Mouse (Mus musculus) hematopoietic stem cell, adult 5-6 weeks (primary cell): ENCODE data around the gene Ano7. TPM values are rescaled to one million over a fixed set of nuclear protein-coding genes. Genes with fewer than 3 reads are reported as not detected.
A peak's percentile ranks its signal among the peaks of the same experiment; 100 is the strongest.

Experiments
- ATAC-seq, 2 experiments: fragments of 125-278 bp in 1 of 2; replicated peaks in 1 of 2; 2 replicates each; pipeline ENCODE4 v1.8.0; 2016 to 2017; ENCODE audit warnings: inconsistent platforms in 2 of 2, mild to moderate bottlenecking in 2 of 2, moderate number of reproducible peaks in 2 of 2, low read depth in 1 of 2, moderate TSS enrichment in 1 of 2; ENCODE audit not compliant: low FRiP score in 2 of 2, poor library complexity in 2 of 2, severe bottlenecking in 2 of 2, insufficient read depth in 1 of 2, low TSS enrichment in 1 of 2
- total RNA-seq: library from RNA; stranded (forward); fragments of 172-1452, 232-1000 nt; gene quantifications from 2 replicates; pipeline ENCODE4 v1.2.3, GENCODE M21; 2017

Ano7 gene
- 0.13 TPM in 1 of 2 replicates, not detected in the other for total RNA-seq

DNA sequence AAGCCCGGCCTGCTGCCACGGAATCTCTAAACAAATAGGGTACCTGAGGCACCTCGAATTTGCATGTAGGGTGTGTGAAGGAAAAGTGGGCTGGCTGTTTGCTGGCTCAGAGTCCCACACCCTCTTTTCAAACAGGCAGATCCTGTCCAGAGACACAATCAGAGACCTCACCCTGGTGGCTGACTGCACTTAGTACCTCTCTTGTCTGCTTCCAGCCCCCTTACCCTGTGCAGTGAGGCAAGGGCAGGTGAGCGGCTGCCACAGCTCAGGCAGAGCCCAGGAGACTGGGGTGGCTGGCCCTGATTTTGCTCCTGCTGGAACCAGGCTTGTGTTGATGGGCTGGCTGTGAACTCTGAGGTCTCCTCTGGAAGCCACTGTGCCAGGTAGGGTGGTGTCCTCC, at the start of gene Ano7:
Gene Ano7, plus strand, starts transcription at position 266 of the 400 bp plus-strand sequence.
- no peak for ATAC-seq

DNA sequence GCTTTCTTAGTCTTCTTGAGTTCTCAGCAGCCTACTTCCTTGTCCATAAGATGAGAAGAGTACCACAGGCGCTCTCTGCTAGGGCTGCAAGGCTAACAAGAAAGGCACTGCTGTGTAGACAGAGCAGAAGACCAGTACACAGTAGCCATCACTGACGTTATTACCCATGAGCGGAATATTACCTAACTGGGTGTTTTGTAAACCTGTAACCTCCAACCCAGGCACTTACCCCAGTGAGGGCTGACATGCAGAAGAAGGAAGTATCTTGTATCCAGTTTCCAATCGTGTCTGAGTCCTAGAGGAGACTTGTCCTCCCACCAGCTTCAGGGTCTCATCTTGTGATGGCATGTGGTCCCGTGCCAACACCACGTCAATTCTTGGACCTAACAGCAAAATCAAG, 49.8 kb upstream of the Ano7 start:
- ATAC-seq, result peak in 1 of 2 experiments; percentile 61; a peak in 1 of 4 replicates

GRCm38 (mm10) chr1:93326446-93326845, 47.3 kb upstream of the Ano7 start:
- no peak for ATAC-seq

- no peak for ATAC-seq
These were observed 39.1 kb upstream of the Ano7 start for GRCm38 (mm10) chr1:93334621-93335020.

GRCm38 (mm10) chr1:93342648-93343503, 30.9 kb upstream of the Ano7 start, which contains the start of the genes Ppp1r7 and Pask:
Gene Ppp1r7, plus strand, starts transcription at chr1:93342854.
Gene Pask, minus strand, starts transcription at chr1:93343482.
- peak; percentile 90 to 95 for ATAC-seq

DNA sequence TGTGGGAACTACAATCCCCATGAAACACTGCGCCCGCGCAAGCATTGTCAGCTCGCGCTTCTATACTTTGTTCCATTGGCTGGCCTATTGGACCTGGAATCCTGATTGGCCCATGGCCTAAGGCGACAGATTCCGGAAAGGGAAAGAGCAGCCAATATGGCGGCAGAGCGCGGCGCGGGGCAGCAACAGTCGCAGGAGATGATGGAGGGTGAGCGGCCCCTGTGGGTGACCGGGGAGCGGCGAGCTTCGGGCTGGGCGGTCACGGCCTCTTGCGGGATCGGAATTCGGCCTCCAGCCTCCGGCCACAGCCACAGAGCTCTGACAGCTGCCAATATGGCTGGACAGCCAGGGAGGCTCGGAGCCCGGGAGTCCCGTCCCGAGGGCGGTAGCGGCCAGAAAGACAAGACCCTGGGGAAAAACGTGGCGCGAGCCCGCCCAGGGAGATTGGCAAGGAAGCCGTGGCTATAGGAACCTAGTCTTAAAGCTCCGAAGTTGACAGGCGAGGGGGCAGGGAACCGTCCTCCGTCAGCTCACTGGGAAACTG, 30.2 kb upstream of the Ano7 start:
- ATAC-seq, result peak; percentile 95 to 96

DNA sequence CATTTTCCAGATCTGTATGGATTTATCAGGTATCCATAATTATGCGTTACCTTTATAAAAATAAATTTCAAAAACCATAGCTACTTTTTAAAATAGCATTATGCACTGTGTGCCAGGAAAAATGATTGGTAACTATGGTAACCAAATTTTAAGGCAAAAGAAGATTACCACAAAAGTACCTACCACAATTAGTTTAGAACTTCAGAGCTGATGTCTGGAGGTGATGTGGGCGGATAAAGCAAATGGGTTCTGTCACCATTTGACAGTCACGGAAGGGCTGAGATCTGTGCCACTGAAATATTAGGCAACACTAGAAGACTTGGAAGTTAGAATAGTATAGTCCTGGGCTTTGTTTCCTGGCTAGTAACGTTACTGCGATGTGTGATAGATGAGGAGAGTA, 26.6 kb upstream of the Ano7 start:
- no peak for ATAC-seq

GRCm38 (mm10) chr1:93349701-93350100, 24.0 kb upstream of the Ano7 start:
- ATAC-seq, result no peak

DNA sequence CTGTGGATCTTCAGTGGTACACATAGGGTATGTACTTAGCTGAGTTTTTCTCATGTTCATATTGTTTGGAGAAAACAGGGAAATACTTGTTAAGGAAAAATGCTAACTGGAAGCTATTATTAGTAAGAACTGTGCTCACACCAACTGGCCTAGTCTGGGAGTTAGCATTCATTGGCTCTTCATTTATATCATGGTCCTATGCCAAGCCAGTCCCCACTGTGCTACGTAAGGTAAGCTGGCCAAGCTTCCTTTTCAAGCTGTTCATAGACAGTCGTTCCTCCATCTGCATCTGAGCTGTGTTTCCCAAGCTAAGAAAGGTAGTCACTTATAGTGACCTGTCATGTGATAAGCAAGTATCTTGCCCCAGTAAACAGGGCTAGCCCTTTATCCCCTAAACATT, 21.0 kb upstream of the Ano7 start:
- no peak for ATAC-seq

- ATAC-seq, result no peak
These were observed 11.1 kb upstream of the Ano7 start for GRCm38 (mm10) chr1:93362661-93363060.

DNA sequence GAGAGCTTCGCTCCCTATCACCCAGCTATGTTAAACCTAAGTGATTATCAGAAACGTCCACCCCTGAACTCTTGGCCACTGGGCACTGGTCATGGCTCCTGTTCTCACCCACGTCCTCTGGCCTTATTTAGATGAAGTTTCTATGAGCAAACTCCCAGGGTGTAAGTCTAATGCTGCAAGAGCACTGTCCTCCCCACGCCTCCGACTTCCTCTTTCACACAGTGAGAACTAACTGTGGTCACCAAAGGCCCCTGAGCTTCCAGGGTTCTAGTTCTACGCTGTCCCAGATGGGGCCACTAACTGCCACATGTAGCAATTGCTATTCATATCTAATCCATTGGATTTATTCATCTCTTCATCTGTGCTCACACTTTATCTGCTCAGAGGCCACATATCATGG, 8.1 kb upstream of the Ano7 start:
- no peak; a peak in 1 of 4 replicates for ATAC-seq

DNA sequence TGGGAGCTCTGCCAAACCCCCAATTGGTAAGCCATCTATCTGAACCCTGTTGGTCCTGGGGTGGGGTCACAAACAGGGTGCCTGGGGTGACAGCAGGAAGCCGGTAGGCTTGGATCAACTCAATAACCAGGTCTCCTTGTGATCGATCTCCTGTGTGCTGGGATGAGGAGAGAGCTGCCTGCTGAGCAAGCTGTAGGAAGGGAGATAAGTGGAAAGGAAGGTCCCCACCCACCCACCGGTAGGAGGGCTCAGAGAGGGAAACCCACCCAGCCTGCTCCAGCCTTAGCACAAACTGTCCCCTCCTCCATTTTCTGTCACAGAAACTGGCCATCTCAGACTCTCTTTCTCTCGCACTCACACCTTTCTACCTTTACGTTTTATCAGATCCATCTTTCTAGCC, 3.6 kb downstream of the Ano7 start:
- ATAC-seq, result no peak

DNA sequence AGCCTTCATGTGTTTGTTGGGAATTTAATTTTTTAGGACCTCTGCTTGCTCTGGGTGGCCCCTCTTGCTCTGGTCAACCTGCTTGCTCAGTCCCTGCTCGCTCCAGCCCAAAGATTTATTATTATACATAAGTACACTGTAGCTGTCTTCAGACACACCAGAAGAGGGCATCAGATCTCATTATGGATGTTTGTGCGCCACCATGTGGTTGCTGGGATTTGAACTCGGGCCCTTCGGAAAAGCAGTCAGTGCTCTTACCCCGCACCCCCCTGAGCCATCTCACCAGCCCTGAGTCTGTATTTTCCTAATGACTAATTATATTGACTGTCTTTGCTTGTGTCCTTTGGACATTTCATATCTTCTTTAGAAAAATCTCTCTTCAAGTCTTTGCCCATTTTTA, 5.4 kb downstream of the Ano7 start:
- no peak for ATAC-seq

DNA sequence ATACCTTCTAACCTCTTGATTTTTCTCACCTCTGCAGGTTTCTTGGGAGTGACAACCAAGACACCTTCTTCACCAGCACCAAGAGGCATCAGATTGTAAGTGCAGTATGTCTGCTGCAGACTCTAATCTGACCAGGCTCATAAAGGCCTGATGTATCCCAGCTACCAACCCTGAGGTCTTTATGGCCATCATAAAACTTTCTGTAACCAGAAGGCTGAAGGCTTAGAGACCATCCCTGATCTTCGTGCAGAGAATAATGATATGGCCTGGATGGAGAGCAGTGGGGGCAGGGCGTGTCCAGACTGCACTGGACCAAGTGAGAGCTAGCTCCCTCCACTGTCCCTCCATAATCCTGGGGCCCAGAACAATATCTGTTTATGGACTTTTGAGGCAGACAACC, 13.5 kb downstream of the Ano7 start:
- ATAC-seq, result no peak

GRCm38 (mm10) chr1:93388906-93389305, 15.2 kb downstream of the Ano7 start:
- no peak for ATAC-seq

DNA sequence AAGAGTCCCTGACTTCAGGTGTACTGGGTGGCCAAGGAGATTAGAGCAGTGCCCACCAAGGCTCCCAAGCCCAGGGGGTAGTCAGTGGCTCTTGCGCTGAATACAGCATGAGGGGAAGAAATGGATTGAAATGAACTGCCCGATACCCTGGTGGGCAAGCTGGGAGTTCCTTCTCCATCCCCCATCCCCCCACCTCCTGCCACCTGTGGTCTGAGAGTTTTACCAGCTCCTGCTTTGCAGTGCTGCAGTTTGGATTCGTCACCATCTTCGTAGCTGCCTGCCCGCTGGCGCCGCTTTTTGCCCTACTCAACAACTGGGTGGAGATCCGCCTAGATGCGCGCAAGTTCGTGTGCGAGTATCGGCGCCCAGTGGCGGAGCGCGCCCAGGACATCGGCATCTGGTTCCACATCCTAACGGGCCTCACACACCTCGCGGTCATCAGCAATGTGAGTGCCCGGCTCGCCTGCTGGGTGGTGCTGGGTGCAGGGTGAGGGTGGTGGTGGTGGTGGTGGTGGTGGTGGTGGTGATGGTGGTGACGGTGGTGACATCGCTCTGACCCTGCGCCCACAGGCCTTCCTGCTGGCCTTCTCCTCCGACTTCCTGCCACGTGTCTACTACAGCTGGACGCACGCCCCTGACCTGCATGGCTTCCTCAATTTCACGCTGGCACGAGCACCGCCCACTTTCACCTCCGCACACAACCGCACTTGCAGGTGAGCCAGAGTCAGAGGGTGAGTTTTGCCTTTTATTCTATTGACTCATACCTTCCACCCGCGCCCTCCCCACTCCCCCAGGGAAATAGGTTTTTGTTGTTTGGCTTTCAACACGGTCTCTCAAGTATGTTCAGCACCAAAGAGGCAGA, 27.7 kb downstream of the Ano7 start:
- peak; percentile 44 to 76 for ATAC-seq

DNA sequence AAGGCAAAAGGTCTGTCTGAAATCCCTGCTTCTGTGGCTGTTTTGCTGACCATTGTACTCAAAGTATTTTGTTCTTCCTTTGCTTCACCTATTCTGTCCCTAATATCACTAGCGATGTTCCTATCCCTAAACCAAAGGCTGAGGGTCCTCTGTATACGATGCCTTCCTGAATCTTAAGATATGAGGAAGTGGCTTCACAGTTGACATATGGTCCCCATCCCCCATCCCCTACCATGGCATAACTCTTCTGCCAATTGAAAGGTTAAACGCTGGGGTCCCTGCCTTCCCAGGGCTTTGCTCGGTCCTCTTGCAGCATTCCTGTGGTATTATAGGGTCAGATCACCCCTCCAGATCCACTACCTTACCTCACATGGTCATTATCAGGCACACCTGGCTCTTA, 29.7 kb downstream of the Ano7 start:
- ATAC-seq, result no peak

- no peak for ATAC-seq
These were observed 58.4 kb downstream of the Ano7 start for GRCm38 (mm10) chr1:93432087-93432486.
